Mouse (Mus musculus) erythroblast, adult 5-6 weeks (primary cell): ENCODE data around the gene Ccdc3. TPM values are rescaled to one million over a fixed set of nuclear protein-coding genes. Genes with fewer than 3 reads are reported as not detected.
"Not testable (repeated sequence)": the region's sequence is repeated elsewhere in the genome, so short reads cannot be mapped to it uniquely, and the experiment has no call there.

Experiments used
- ATAC-seq: replicated peaks from 2 replicates; pipeline ENCODE4 v1.8.0; 2016; ENCODE audit warnings: moderate number of reproducible peaks, mild to moderate bottlenecking, moderate TSS enrichment, inconsistent platforms; ENCODE audit not compliant: poor library complexity, low FRiP score, severe bottlenecking
- total RNA-seq, 2 experiments: library from RNA; stranded (forward) in 1 of 2; stranded (reverse) in 1 of 2; fragments of 150-400 nt in 1 of 2; fragments of 200-764, 138-1000 nt in 1 of 2; gene quantifications; 2 replicates each; pipeline versions ENCODE4 v1.2.3 to v1.2.4; 2015 to 2017; ENCODE audit warnings: low replicate concordance in 2 of 2

Gene Ccdc3
- total RNA-seq (2015; ENCODE audit: low replicate concordance) (not detected in 2 replicates), total RNA-seq (2017; ENCODE audit: low replicate concordance) (not detected in 2 replicates)

DNA sequence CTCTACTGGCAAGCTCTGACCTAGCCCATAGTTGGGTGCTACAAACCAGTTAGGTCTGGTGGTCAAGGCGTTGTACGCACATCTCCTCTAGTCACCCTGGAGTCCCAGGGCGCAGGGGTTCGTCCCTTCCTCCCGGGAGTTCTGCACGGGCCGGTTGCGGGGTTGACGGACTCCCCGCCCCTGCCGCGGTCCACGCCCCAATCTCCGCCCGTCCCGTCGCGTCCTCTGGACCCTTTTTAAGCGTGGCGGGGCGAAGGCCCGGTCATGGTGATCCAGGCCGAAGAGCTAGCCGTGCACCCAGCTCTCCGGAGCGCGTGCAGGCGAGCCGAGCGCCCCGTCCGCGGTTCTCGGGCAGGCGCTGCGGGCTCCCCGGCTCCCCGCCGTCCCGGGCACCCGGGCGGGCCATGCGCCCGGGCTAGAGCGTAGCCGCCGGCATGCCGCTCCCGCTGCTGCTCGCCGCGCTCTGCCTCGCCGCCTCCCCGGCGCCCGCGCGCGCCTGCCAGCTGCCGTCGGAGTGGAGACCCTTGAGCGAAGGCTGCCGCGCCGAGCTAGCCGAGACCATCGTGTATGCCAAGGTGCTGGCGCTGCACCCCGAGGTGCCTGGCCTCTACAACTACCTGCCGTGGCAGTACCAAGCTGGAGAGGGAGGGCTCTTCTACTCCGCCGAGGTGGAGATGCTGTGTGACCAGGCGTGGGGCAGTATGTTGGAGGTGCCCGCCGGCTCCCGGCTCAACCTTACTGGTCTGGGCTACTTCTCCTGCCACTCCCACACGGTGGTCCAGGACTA is at the start of gene Ccdc3:
TSS of gene Ccdc3 (plus strand) at position 277 of the 787 bp plus-strand sequence.
- no peak for ATAC-seq

DNA sequence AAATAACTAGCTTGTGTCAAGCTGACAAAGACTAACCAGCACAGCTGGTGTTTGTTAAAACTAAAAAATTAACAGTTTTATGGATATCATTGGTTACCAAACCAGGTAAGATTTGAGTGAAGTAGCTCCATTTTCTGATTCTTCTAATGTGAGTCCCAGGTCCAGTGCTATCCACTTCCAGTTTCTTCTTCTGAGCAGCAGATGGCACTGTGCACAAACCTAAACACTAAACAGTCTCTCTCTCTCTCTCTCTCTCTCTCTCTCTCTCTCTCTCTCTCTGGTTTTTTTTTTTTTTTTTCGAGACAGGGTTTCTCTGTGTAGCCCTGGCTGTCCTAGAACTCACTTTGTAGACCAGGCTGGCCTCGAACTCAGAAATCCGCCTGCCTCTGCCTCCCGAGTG is 47.2 kb upstream of the Ccdc3 start:
- ATAC-seq: not testable (repeated sequence)

DNA sequence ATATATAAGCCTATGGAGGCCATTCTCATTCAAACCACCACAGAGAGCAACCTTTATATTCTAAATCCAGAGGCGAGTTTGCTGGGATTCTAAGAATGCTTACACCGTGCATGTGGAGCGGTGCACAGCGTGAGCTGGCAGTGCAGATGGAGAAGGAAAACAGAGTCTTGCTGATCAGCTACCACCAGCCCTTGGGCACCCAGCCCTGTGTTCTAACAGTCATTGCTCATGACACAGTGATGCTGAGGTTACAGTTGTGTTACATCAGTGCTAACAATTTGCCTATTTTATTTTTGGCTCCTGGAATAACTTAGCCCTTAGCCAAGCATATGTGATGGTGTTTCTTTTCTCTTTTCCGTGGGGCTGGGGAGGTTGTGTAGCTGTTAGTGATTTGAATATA is 42.7 kb upstream of the Ccdc3 start:
- no peak for ATAC-seq

DNA sequence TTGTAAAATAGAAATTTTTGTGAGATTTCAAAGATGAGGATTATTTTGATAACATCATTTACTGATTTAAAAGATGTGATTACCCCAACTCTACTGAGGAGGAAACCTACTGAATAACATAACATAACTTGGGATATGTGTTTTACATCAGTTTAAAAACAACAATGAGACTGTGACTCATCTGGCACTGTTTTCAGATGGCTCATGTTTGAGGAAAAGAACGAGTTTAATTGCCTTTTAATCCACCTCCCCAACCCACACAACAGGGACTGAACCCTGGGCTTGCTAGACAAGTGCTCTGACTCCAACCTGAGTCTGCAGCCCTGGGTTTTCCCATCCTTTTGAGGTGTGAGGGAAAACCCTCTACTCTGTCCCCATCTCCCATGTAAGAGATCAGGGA is 42.3 kb upstream of the Ccdc3 start:
- ATAC-seq: no peak

DNA sequence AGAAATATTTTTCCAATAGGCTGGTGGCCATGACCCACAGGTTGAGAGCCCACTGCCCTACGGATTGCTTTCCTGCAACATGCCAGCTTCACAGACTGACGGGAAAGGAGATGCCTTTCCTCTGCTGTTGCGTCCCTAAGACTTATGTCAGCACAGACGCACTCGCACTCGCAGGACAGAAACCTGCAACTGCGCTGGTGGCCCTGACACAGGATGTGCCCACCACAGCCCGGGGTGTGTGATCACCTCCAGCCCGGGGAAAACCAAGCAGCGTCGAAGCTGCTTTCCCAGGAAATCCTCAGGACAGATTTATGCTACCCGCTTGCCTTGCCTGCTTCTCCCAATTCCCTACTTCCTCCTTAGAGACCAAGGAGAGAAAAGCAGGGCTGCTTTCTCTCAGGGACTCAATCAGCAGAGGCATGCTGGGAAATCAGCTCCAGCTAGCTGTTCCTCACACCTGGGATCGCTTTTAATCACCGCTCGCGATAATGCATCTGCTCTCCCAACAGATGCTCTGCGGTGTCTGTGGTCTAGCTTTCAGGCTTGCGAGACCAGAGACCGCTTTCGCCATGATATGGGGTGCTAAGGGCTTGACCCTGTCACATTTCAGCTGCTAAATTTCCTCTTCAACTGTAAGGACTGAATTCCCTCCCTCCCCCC is 39.7 kb upstream of the Ccdc3 start:
- no peak for ATAC-seq

DNA sequence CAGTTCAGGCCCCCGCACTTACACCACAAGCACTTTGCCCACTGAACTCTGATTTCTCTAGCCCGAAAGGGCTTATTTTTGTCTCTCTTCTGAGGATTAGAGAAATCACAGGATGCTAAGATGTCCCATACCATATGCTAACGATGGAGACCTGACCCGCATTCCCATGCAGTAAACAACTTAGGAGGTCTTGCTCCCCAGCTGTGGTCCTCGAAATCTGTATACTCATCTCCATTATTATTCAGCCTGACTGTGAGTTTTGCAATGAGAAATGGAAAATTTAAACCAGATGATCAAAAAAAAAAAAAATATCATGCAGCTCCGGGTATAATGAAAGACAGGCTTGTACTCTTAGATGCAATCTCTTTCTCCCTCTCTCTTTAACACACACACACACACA is 38.4 kb upstream of the Ccdc3 start:
- no peak for ATAC-seq

DNA sequence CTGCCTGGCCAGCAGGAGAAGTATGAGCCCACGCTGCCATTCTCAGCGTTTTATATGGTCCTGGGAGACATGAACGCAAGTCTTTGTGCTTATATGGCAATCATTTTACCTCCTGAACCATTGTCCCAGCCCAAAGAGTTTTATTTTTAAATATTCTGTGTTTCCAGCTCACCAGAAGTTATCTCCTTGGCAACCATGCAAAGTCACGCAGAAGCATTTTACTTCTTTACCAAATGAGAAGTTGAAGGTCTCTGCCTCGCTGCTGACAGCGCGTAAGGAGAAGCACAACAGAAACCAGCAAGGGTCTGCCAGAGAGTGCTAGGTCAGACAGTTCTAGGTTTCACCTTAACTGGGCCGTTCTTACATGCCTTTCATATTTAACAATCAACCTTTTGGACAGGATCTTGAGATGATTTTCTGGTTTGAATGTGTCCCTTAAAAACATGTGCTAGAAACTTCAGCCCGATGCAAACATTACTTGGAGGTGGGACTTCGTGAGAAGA is 35.8 kb upstream of the Ccdc3 start:
- ATAC-seq: no peak

DNA sequence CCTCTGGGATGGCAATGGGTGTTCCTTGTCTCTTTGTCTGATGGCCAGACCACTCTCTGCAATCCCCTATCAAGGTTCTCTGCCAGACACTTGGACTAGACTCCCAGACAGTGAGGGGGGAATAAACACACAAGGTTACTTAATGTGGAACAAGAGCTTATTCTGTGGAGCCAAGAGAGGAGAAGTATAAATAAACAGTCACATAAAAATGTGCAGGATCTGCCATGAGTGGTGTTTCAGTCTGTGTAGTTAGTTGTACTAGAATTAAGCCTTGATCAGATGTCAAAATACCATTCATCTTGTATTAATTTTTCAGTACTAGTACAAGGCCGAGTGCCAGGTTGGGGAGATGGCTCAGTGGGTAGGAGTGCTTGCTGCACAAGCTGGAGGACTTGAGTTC is 34.7 kb upstream of the Ccdc3 start:
- ATAC-seq: no peak

DNA sequence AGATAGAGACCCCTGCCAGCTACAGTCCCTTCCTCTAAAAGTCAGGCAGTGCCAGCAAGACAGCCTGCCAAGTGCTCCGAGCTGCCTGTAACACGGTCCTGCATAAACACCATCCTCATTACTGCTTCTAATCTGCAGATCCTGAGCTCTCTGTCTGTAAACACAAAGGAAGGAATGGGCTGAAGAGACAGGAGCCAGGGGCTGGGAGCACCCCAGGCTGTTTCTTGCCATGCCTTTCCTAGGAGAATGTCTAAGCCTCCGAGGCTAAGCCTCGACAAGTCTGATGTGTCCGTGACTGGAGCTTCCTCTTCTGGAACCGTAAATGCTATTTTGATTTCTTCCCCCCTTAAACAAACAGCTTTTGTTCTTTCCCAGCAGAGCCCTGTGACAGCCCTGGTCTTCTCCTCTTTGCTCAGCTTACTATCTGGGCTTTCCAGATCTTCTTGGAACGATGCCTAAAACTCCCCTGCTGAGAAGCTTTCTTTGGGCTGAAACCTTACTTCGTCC is 24.7 kb upstream of the Ccdc3 start:
- ATAC-seq: no peak

DNA sequence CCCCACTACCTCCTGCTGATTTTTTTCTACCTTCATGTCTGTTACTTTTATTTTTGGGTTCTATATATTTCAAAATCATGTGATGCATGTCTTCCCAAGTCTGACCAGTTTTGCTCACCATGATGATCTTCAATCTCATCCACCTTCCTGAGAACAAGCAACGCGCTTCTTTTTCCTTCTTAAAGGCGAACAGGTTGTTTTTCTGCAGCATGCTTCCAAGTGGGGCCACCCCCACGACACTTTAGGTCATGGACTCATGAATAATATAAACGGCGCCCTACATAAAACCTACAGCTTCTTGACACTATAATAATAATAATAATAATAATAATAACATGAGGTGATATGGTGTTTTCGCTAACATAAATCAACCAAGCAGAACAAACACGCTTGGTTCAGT is 23.2 kb upstream of the Ccdc3 start:
- no peak for ATAC-seq

DNA sequence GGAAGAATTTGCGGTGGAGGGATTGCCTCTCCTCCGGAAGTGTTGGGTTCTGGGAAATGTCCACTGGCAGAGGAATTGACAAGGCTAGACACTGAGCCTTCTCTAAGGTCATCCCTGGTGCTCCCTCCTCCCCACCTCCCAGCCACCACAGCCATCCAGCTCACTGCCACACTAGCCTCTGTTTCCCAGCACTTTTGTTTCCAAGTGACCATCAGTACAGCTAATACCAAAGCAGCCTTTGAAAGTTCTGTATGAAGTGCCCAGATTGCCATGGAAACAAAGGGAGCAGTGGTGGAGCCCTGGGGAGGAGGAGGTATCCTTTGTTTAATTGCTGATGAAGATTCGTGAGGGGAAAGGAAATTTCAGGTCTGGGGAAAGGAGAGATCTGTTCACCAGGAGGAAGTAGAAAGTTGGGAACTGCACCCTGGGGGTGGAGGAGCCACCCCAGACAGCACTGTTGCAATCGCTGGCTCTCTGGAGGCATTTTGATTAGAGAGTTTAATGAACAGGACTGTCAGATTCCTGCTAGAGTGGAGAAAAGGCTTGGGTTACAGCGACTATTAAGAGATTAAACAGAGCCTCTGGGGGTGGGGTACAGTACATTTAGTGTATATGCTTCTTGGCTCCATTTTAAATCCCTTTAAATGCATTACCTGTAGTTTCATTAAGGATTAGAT is 20.6 kb upstream of the Ccdc3 start:
- no peak for ATAC-seq

DNA sequence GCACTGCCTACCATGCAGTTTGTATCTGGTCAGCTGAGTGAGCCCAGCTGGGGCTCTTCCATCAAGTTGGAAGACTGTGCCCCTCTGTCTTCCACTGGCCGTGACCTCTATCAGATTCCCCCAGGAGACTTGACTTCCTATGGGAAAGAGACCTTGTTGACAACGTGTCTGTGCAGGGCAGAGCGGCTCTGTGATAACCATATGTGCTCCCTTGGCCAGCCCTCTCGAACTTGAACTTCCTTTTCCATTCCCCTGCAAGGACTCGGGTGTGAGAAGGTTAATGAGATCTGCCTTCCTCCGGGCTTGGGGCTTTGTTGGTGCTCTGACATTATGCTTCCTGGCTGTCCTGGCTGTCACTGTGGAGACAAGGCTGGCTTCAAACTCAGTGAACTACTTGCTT is 12.1 kb upstream of the Ccdc3 start:
- ATAC-seq: no peak

DNA sequence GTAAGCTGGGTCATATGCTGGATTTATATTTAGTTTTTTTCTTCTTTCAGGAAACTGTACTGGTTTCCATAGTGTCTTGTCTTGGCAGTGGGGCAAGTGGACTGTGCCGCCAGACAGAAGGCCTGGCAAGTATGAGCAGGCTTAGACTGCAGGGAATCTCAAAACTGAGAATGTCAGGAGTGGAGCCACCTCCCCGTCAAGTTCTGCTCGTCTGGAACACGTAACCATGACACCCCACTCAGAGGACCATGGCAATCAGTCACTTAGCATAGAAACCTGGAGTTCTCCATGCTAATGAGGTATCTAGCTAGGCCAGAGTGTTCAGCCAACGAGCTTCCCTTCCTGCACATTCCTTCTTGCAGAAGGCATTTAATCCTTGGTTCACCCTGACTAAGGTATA is 10.2 kb upstream of the Ccdc3 start:
- no peak for ATAC-seq

DNA sequence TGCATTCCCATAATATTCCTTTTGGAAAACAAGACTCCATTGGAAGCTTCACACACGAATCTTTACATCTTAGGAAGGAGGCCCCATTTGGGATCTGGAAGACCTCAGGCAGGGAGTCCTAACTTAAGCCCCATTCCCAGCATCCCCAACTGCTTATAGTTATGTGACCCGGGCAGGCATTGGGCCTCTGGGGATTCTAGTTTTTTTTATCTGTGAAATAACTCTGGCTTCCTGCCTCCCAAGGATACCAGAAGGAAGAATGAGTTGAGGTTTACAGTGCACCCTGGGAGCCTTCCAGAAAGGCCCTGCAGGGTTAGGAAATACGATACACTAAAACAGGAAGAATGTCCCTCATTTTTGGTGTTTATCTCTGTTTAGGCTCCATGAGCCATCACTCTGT is 8.5 kb upstream of the Ccdc3 start:
- no peak for ATAC-seq

DNA sequence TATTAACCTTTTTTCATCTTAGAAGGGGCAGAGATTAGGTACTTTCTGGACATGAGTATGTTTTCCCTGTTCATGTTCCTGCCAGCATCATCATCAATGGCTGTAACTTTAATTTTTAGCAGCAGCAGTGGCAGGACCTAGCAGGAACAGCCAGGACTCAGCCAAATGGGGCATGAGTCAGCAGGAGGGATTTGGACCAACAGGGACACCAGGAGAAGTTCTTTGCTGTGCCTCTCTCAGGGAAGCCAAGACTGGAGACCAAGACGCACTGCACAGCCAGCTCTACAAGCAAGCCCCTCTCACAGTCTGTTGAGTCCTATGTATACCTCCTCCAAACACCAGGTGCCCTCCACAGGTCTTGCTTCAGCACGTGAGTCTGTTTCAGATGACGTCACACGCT is 5.5 kb upstream of the Ccdc3 start:
- no peak for ATAC-seq

DNA sequence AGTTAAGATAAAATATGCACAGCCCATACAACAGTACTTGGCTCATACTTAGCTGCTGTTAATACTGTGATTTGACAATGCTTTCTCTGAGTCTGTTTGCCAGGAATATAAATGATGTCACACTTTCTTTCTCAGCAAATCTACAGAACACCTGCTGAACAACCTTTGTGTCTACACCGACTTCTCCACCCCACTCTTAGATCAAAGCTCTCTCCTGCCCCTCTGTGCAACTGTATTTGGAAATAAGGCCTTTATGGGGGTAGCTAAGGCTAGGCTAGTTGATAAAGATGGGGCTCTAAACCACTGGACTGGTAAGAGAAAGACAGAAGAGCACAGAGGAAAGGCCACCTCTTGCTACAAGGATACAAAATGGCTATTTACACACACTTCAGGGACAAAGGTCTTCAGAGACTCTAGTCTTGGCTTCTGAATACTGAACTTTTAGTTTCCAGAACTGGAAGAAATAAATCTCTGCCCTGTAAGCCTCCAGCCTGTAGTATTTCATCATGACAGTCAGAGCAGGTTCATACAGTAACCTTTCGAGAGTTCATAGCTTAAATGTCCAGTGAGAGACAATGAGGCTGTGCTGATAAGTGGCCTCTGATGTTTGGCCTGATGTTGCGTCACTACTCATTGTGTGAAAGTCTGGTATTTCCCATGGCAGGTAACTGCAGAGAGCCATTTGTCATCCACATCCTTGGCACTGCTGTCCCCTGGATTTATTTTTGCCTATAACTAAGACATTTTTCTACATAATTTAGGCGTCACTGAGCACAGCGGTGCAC is 2.4 kb upstream of the Ccdc3 start:
- ATAC-seq: no peak

DNA sequence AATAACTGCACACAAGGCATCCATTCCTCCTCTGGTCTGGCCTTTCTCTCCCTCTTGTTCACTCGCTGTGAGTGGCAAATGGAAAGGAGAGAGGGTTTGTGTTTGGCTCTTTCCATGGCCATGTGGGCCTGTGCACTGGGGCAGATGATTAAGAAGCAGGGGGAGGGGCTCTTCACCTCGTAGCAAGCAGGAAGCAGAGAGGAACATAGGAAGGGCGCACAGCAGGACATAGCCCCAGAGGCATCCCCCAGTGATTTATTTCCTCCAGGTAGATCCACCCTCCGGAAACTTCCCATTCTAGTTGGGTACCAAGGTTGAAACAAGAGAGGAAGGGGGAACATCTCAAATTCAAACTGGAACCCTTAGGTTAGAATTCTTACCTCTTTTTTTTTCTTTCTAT is 2.4 kb downstream of the Ccdc3 start:
- no peak for ATAC-seq

DNA sequence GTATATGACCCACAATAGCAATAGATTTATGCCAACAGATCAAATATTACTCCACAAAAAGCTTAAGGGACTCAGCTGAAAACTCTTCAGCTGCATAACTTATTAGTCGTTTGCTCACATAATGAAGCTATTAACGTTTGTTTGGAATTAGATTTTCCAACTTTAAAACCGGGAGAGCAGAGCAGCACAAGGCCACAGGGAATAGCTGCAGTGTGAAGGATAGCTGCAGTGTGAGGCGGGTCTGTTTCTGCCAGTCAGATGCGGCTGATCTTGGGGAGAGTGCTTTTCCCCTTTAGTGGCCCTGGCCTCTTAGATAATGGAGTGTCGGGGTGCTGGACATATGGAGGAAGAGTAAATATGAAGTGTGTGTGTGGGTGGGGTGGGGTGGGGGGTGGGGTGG is 6.9 kb downstream of the Ccdc3 start:
- no peak for ATAC-seq

DNA sequence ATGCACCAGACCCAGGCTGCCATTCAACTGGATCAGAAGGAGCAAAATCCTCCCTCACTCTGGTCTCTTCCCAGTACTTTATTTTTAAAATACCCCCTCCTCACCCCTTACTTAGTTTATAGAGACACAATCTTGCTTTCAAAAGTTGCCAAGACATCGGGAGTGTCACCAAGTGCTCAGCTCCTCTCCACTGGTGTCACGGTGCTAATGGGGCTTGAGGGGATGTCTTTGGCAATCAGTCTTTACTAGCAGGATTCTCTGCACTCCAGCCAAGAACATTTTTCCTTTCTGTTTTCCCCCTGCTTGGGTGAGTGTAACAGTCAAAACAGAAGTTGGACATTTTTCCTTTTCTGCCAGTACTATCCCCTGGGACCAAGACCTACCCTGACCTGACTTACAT is 10.3 kb downstream of the Ccdc3 start:
- no peak for ATAC-seq

DNA sequence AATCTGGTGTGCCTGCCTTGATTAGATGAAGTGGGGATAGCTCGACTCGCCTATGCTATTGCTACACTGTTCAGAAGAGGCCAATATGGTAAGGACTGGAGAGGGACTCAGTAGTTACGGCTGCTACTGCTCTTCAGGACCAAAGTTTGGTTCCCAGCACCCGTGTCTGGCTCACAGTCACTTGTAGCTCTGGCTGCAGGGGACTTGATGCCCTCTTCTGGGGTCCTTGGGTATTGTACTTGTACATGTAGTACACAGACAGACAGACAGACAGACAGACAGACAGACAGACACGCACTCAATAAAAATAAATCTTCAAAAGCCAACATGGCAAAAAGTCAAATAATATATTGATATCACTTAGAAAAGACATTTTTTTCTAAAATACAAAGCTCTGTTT is 17.1 kb downstream of the Ccdc3 start:
- ATAC-seq: no peak
